Mouse (Mus musculus): ENCODE results near the gene Sipa1l2. TPM values are rescaled to one million over a fixed set of nuclear protein-coding genes. Genes with fewer than 3 reads are reported as not detected.

Sipa1l2 gene
- 7.4 and 7.6 TPM in 2 replicates for polyA plus RNA-seq (2015; fragmentation: Nextera tagmentation; extraction: Ambion mirVana)

DNA sequence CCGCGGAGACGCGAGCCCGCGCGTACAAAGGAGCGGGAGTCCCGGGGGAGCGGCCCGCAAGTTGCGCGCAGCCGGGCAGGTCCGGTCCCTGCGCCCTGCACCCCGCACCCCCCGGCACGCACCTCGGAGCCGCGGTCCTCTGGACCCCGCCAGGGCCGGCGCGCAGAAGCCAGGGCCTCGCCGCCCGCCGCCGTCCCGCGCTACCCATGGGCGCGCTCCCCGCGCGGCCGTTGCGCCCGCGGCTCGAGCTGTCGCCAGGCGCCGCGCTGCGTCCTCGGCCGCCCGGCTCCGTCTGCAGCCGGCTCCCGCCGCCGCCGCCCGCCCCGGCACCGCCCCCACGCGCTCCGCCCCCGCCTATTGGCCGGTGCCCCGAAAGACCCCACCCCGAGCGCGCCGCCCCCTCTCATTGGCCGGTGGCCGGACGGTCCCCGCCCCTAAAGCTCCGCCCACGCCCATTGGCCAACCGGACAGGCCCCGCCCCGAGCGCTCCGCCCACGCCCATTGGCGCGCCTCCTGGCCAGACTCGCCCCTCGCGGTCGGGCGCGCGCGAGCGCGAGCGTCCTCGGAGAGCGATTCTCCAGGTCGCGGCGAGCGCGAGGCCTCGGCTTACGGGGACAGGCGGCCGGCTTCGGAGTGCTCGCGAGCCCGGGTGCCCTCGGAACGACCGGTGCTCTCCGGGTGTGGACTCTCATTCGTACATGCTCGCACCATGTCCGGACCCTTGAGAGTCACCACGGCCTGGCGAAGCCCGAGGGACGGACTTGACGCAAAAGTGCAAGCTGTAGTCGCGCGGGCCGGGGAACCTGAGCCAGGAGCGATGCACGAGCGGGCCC, at the start of gene Sipa1l2:
Sipa1l2 (minus strand) TSS at position 276 of the 833 bp plus-strand sequence.
- peak within 1 kb of the TSS; percentile 77 for H3K9ac ChIP-seq
- no peaks in the 10 kb centered on the region for H3K27me3 ChIP-seq (replicated peaks)
- ATAC-seq, result peak; percentile 93
- H3K27ac ChIP-seq, result peak within 1 kb of the TSS; percentile 80
- H3K9me3 ChIP-seq, result no peaks in the 10 kb centered on the region
- H3K4me3 ChIP-seq (replicated peaks), result peak within 1 kb of the TSS; percentile 85
- H3K36me3 ChIP-seq, result no peaks in the 10 kb centered on the region
- H3K4me2 ChIP-seq (replicated peaks), result peak within 1 kb of the TSS; percentile 94
- under 1% methylated on average over 121 of the region's 129 CpGs for WGBS
- peaks cover 13% of the 10 kb centered on the region for H3K4me1 ChIP-seq (replicated peaks)

DNA sequence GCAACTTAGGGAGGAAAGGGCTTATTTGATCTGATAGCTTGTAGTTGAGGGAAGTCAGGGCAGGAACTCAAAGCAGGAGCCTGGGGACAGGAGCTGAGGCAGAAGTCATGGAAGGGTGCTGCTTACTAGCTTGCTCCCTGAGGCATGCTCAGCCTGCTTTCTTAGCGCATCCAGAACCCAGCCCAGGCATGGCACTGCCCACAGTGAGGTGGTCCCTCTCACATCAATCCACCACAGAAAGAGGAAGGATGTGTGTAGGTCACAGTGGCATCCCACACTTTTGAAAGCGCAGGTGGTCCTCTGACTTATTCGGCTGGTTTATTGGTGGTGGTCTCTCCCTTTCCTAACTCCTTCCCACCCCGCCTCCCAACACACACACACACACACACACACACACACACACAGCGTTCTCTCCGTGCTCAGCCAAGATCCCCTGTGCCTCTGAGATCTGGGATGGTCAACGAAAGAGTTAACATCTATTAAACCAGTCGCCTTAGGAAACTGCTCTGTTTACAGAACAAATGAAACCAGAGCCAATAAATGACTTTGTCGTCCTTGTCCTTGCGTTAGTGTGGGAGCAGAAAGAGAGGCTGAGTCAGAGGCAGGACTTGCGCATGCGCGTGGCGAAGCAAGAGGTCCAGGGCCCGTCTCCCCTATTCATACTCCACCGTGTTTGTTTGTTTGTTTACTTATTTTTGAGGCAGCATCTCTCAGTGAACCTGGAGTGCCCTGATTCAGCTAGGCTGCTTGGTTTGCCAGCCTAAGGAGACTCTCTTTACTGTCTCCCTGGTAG, 49.1 kb upstream of the Sipa1l2 start:
- peak overlapping the region; percentile 48; the same call in 1 of the 2 replicates for H3K27ac ChIP-seq
- 37% methylated on average over 16 of the region's 16 CpGs for WGBS
- peak overlapping the region; percentile 36 for H3K4me2 ChIP-seq (replicated peaks)
- no peaks in the 10 kb centered on the region for H3K27me3 ChIP-seq (replicated peaks)
- H3K4me1 ChIP-seq (replicated peaks), result peaks cover 21% of the 10 kb centered on the region
- peak; percentile 74 for ATAC-seq
- no peaks in the 10 kb centered on the region for H3K9me3 ChIP-seq
- no peaks in the 10 kb centered on the region for H3K36me3 ChIP-seq
- no peak overlapping the region for H3K4me3 ChIP-seq (replicated peaks)
- H3K9ac ChIP-seq, result no peak overlapping the region

DNA sequence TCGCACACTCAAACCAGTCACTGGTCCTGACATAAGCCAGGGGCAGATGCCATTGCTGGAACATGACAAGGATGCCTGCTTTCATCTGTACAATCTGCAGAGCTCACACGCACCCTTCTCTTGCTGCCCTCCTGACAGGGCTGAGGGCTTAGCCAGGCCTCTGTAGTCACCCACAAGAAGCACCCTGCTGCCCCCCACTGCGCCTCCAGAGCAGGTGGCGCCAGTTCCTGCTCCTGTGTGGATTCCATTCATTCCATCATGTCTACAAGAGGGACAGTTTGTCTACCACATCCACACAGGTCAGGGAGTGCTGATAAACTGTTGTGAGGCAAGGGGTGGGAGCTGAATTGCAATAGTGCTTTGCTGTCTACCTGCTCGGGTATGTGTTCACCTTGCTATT, 47.3 kb upstream of the Sipa1l2 start:
- Histone ChIP-seq H3K27ac (no peak overlapping the region), H3K4me1 (replicated peaks) (peaks cover 21% of the 10 kb centered on the region), H3K27me3 (replicated peaks) (no peaks in the 10 kb centered on the region), H3K9ac (no peak overlapping the region), H3K4me2 (replicated peaks) (no peak overlapping the region), H3K9me3 (no peaks in the 10 kb centered on the region), H3K4me3 (replicated peaks) (no peak overlapping the region), H3K36me3 (no peaks in the 10 kb centered on the region)
- WGBS, result 51% methylated on average over 5 of the region's 5 CpGs
- ATAC-seq, result no peak

DNA sequence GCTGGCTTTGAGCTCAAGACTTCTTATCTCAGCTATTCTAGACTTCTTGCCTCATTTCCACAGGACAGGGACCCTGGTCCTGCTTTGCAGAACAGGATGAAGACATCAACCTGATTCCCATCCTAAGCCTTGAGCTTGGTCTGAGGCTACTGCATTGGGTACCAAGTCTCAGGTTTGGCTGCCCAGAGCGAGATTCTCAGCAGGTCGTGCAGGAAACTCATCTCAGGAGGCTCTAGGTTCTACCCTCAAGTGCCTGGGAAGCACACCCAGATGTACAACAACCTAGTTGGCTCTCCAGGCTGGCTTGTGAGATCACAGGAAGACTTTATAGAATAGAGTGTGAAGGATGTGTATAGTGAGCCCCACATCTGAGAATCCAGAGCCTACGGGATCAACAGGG, 46.4 kb upstream of the Sipa1l2 start:
- no peak overlapping the region for H3K27ac ChIP-seq
- no peaks in the 10 kb centered on the region for H3K9me3 ChIP-seq
- no peak overlapping the region for H3K9ac ChIP-seq
- no peak overlapping the region for H3K4me2 ChIP-seq (replicated peaks)
- ATAC-seq, result no peak
- no peak overlapping the region for H3K4me3 ChIP-seq (replicated peaks)
- H3K4me1 ChIP-seq (replicated peaks), result peaks cover 21% of the 10 kb centered on the region
- no peaks in the 10 kb centered on the region for H3K36me3 ChIP-seq
- WGBS, result 91% methylated on average over 3 of the region's 3 CpGs
- H3K27me3 ChIP-seq (replicated peaks), result no peaks in the 10 kb centered on the region

DNA sequence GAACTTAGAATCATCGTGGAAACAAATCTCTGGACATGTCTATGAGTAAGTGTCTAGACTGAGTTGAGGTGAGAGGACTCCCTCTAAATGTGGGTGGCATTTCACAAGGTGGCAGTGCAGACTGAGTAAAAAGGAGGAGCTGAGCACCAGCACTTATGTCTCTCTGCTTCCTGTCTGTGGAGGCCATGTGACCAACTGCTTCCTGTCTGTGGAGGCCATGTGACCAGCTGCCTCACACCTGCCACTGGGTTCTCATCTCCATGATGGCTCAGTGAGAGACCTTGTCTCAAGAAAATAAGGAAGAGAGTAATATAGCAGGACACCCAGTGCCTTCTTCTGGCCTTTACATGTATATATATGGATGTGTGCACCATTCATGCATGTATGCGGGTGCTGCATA, 43.9 kb upstream of the Sipa1l2 start:
- Histone ChIP-seq H3K4me1 (replicated peaks) (peaks cover 8% of the 10 kb centered on the region), H3K27me3 (replicated peaks) (no peaks in the 10 kb centered on the region), H3K4me3 (replicated peaks) (no peak overlapping the region), H3K36me3 (no peaks in the 10 kb centered on the region), H3K27ac (no peak overlapping the region), H3K4me2 (replicated peaks) (no peak overlapping the region), H3K9me3 (no peaks in the 10 kb centered on the region), H3K9ac (no peak overlapping the region)
- no peak for ATAC-seq
- WGBS, result 97% methylated on average over 2 of the region's 2 CpGs

DNA sequence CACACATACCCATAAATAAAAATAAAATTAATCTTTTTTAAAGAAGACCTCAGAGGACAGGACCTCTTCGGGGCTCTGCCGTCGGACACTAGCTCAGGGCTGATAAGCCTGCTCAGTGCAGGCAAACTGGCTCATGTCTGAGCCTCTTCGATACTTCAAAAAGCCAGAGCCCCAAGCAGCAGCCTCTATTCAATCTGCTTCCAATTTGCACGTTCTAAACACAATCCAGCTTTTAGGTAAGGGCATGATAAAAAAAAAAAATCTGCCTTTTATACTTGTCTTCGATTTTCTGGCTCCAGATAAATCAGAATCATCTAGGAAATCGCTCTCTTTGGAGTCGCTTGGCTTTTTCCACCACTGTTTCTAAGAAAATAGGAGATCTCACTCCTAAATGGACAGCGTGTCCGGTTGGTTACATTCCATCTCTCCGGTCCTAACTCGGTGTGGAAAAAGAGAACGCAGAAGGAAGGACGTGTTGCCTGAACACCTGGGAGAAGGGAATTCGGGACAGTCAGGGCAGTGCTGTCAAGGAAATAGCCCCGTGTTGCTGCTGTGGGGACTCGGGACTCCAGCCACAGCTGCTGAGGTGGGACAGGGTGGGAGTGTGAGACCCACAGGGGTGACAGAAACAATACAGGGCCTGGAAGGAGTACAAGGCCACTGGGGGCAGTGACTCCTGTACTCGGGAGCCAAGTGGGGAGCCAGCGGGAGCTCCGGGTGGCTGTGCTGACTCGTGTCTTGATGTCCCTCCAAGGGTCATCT, 42.4 kb upstream of the Sipa1l2 start:
- Histone ChIP-seq H3K4me1 (replicated peaks) (peaks cover 2% of the 10 kb centered on the region; the same call in 1 of the 2 replicates), H3K27me3 (replicated peaks) (no peaks in the 10 kb centered on the region), H3K9ac (no peak overlapping the region), H3K9me3 (no peaks in the 10 kb centered on the region), H3K4me2 (replicated peaks) (no peak overlapping the region), H3K27ac (no peak overlapping the region), H3K4me3 (replicated peaks) (no peak overlapping the region), H3K36me3 (no peaks in the 10 kb centered on the region)
- no peak for ATAC-seq
- 79% methylated on average over 21 of the region's 21 CpGs for WGBS

DNA sequence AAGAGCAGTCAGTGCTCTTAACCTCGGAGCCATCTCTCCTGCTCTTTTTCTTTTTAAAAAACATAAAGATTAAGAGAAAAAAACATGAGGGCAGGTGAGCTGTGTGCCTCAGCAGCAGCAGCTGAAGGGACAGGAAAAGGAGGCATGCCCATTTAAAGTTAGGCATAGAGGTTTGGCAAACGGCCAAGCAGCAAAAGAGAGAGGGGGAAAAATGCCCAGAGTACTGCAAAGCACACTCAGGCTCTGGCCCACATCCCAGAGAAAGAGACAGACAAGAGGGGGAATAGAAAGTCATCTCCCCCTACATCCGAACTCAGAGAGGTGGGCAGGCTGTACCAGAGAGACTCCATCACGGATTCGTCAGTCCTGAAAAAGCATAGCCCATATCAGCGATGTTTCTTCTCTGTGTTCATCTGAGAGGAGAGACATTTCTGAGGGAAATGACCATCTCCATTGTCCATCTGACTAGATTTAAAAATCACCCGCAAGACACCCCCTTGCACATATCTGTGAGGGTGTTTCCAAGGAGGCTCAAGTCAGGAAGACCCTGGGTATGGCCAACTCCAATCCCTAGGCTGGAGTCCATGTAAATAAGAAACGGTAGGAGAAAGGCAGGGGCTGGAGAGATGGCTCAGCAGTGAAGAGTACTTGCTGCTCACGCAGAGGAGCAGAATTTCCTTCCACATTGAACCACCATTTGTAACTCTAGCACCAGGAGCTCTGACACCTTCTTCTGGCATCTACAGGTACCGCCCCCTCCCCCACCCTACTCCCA, 41.6 kb upstream of the Sipa1l2 start:
- Histone ChIP-seq H3K9ac (no peak overlapping the region), H3K4me1 (replicated peaks) (no peaks in the 10 kb centered on the region), H3K27me3 (replicated peaks) (no peaks in the 10 kb centered on the region), H3K4me3 (replicated peaks) (no peak overlapping the region), H3K4me2 (replicated peaks) (no peak overlapping the region), H3K36me3 (no peaks in the 10 kb centered on the region), H3K9me3 (no peaks in the 10 kb centered on the region), H3K27ac (no peak overlapping the region)
- WGBS, result 76% methylated on average over 10 of the region's 10 CpGs
- no peak for ATAC-seq

DNA sequence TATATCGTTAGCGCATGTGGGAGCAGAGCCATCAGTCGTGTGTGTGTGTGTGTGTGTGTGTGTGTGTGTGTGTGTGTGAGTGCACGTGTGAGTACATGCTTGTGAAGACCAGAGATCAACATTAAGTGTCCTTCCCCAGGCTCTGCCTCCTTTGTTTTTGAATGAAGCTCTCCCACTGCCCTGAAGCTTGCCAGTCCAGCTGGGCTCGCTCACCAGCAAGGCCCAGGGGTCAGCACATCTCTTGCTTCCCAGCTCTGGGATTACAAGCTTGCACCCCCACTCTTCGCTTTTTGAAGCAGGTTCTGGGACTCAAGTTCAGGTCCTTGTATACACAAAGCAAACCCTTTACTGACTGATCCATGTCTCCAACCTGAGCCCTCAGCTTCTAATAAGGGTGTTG, 40.1 kb upstream of the Sipa1l2 start:
- Histone ChIP-seq H3K9ac (no peak overlapping the region), H3K4me2 (replicated peaks) (no peak overlapping the region), H3K36me3 (no peaks in the 10 kb centered on the region), H3K9me3 (no peaks in the 10 kb centered on the region), H3K27me3 (replicated peaks) (no peaks in the 10 kb centered on the region), H3K4me1 (replicated peaks) (peaks cover 8% of the 10 kb centered on the region), H3K27ac (no peak overlapping the region), H3K4me3 (replicated peaks) (no peak overlapping the region)
- 79% methylated on average over 6 of the region's 6 CpGs for WGBS
- ATAC-seq, result no peak

DNA sequence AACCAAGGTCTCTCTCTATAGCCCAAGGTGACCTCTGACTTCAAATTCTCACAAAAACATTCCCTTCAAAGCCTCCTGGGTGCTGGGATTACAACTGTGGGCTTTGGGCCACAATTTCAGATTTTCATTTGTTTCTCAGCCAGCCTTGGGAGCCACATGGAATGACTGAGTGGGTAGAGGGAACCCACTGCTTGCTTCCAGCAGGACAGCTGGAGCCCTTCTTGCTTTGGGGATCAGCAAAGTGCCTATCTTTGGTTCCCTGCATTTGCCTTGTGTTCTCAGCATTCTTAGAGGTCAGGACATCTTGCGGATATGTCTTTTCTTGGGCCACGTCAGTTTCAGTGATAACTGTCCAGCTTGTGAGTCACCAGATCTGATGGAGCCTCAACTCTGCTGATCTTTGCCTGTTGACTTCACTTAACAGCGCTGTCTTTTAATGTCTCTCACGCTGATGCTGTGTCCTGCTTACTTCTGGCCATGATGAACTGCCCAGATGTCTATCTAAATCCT, 38.2 kb upstream of the Sipa1l2 start:
- Histone ChIP-seq H3K9me3 (no peaks in the 10 kb centered on the region), H3K9ac (no peak overlapping the region), H3K4me3 (replicated peaks) (no peak overlapping the region), H3K36me3 (no peaks in the 10 kb centered on the region), H3K4me1 (replicated peaks) (peaks cover 10% of the 10 kb centered on the region), H3K27me3 (replicated peaks) (no peaks in the 10 kb centered on the region), H3K4me2 (replicated peaks) (no peak overlapping the region), H3K27ac (no peak overlapping the region)
- 79% methylated on average over 4 of the region's 4 CpGs for WGBS
- no peak for ATAC-seq

DNA sequence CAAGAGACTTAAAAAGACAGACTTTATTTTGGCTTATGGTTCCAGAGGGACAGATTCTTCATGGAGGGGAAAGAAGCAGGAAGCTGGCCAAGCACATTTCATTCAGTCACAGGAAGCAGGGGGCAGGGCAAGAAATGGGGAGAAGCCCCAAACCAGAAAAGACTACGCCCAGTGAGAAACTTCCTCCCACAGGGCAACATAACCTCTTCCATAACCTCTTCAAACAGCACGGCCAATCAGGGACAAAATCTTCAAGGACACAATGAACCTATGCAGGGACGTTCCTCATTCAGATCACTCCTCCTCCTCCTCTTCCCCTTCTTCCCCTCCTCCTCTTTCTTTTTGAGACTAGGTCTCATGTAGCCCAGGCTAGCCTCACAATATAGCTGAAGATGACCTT, 37.3 kb upstream of the Sipa1l2 start:
- no peak overlapping the region for H3K4me3 ChIP-seq (replicated peaks)
- H3K27ac ChIP-seq, result no peak overlapping the region
- no peaks in the 10 kb centered on the region for H3K27me3 ChIP-seq (replicated peaks)
- H3K9me3 ChIP-seq, result no peaks in the 10 kb centered on the region
- no peak for ATAC-seq
- WGBS, result 65% methylated on average over 3 of the region's 3 CpGs
- H3K4me1 ChIP-seq (replicated peaks), result peaks cover 10% of the 10 kb centered on the region
- no peak overlapping the region for H3K4me2 ChIP-seq (replicated peaks)
- no peaks in the 10 kb centered on the region for H3K36me3 ChIP-seq
- H3K9ac ChIP-seq, result no peak overlapping the region

DNA sequence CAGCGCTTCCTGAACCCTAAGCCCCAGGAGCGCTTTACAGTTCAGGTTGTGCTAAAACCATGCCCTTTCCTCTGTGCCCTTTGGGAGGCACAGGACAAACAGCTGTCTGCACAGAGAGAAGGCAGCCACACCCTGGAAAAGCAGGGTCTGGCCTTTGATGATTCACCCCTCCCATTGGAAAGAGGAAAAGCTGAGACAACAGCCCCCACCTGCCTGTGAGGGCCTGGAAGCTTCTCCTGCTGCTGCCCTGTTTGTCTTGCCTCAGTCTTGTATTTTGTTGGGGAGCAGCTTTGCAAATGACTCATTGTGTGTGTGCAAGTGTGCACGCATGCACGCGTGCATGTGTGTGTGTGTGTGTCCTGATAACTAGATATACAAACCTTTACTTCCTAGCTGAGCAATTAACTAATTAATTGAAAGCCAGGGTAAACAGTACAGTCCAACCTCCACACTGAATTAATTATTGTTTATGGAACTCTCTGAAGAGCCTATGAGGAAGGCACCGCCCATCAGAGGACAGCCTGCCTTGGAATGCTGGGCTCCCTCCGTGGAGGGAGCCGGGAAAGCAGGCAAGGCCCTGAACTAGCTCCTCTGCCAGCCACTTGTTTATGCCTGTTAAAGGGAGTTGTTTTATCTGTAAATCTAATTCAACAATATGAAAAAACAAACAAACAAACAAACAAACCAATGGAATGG, 35.4 kb upstream of the Sipa1l2 start:
- H3K4me1 ChIP-seq (replicated peaks), result peaks cover 13% of the 10 kb centered on the region
- no peaks in the 10 kb centered on the region for H3K9me3 ChIP-seq
- H3K9ac ChIP-seq, result no peak overlapping the region
- WGBS, result 44% methylated on average over 8 of the region's 8 CpGs
- H3K4me3 ChIP-seq (replicated peaks), result no peak overlapping the region
- H3K27me3 ChIP-seq (replicated peaks), result no peaks in the 10 kb centered on the region
- no peak overlapping the region for H3K4me2 ChIP-seq (replicated peaks)
- ATAC-seq, result peak; percentile 87
- H3K36me3 ChIP-seq, result no peaks in the 10 kb centered on the region
- H3K27ac ChIP-seq, result peak overlapping the region; percentile 10; the same call in 1 of the 2 replicates
